Mouse (Mus musculus): ENCODE results near the gene Wdr20.

Wdr20 gene

DNA sequence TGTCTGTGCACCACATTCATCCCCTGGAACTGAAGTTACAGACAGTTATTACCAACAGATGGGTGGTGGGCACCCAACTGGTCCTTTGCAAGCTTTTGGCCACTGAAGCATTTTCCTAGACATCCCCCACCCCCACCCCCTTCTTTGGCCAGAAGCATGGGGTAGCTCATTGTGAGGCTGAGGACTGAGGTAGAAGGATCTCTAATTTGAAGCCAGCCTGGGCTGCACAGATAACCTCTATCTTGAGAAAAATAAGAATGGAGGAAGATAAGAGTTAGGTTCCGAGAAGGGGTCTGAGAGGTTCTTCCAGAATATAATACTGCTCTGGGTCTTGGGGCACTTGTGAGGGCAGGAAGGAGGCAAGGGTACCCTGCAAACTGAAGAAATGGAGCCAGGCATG, 44.5 kb downstream of the Wdr20 start:
- no peak for DNase-seq

DNA sequence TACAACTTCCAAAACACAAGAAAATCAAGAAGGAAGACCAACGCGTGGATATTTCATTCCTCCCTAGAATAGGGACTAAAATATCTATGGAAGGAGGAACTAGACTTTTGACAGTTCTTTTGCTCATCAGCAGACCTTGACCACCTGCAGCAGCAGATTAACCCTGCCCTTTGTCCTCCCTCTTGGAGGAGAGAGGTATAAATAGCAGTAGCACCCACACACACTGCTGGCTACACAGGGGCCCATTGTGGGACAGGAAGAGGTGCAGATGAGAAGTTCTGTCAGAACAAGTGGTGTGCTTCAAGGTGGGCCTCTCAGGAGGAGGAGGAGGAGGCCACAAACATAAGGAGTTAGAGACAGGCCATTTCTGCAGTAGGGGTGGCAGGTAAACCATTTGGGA, 46.5 kb downstream of the Wdr20 start:
- no peak for DNase-seq

DNA sequence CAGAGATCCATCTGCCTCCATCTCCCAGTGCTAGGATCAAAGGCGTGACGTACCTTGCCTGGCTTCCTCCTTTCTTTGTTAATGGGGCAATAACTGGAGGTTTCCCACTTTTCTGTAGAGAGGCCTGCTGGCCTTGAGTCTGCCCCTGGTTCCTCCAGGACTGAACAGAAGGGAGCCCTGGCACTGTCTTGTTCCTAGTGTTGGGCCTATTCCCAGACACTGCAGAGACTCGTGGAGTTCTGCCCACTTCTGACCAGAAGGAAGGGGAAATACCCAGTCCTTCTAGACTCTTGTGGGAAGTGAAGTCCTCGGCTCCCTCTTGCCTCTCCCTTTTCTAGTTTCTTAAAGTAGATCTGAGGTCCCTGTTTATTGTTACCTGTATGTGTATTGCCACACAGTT, 48.5 kb downstream of the Wdr20 start:
- DNase-seq: no peak

DNA sequence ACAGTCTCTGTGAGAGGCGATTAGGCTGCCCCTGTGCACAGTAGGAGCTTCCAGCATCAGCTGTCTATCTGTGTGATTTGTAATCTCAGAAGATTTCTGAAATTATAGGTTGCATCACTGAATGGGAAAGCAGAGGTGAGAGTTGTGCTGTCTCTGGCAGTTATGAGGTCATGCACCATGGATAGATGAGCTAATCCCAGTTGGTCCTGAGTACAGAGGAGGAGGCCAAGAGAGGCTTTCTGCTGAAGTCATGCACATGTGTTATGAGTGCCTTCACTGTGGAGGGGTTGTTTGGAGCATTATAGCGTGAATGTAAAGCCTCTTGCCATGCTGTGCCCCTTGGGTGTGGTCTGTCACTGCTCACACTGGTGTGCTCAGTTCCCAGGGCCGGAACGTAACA, 52.8 kb downstream of the Wdr20 start:
- DNase-seq: no peak

DNA sequence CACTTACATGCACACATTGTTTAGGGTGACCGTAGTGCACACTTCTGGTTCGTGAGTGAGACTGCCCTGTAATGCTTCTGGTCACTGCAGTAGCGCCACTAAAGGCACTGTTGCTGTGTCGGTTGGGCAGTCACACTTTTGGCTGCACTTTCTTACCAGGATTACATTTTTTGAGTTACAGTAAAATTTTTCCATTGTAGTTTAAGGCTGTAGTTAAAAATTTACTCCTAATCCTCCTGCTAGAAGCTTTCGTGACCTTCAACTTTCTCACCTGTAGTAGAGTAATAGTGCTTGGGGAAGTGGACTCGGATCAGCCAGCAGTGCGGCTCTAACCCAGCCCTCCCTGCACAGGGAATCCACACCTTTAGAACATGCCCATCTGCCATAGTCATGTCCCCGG, 53.3 kb downstream of the Wdr20 start:
- DNase-seq: no peak

DNA sequence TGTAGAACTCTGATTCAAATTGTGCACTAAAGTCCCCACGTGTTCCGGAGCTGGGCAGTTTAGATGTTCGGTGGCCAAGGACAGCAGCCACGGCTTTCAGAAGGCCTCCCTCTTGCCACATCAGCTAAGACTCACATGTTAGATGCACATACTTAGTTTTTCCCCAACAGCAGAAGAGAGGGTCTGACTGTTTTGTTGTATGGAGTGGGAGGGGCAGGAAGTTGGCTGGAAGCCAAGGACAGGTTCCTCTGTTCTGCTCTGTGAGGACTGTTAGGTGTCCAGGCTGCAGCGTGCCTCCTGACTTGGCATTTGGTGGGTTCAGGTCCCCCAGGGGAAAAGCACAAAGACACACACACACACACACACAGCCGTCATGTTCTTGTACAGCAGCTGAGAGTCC, 57.3 kb downstream of the Wdr20 start:
- DNase-seq: peak; percentile 46

DNA sequence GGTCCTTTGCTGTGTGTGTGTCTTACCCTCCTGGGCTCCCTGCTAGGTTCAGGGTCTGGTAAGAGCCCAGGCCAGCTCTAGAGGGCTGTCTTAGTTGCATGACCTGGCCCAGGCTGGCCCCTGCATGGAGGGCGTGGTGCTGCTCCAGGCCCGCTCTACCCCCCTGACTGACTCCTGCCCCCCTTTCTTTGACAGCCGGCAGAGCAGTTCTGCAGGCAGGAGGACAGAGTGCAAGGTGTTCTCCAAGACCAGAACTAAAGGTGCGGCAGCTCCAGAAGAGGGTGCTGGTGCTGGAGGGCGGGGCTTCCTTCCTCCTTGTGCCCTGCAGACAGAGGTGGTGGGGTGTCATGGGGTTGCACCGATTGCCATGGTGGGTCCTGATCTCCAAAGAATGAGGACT, 59.0 kb downstream of the Wdr20 start:
- DNase-seq: peak; percentile 46

DNA sequence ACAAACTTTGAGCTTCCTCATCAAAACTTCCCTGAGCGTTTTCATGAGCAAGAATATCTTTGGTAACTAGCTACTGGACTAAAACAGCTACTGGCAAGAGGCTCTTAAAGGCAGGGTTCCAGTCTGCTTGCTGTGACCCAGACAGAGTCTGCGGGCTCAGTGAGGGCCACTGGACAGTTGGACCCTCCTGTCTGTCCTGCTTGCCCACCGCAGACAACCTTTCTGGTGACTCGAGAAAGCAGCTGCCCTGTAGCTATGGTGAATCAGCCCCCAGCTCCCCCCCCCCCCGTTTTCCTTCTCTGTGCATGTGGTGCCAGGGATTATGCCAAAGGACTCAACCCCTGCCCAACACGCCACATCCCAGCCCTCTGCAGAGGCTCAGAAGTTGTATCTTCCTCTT, 59.5 kb downstream of the Wdr20 start:
- no peak for DNase-seq

DNA sequence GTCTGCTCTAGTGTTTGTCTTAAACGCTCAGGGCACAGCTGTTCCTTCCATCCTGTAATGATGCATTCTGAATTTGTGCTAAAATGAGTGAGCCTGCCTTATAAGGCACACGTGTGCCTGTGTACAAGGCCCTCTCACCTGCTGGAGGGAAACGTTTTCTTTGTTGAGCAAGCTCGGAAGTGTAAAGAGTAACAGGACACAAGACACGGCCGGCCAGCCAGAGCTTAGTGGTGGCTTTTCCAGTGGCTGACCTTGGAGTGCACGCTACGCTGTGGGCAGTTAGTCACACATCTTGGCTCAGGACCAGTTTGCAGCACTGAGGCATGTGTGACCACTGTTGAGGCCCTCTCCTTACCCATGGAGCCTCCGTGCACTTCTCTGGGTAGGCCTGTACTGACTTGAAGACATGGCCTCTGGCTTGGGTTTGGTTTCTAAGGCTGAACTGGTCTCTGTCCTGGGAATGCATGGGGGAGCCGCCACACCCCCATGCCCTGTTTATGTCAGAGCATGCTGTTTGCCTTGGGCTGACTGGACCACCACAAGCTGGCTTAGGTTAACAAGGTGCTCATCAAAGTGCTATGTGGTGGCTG, 60.2 kb downstream of the Wdr20 start:
- DNase-seq: peak; percentile 62

DNA sequence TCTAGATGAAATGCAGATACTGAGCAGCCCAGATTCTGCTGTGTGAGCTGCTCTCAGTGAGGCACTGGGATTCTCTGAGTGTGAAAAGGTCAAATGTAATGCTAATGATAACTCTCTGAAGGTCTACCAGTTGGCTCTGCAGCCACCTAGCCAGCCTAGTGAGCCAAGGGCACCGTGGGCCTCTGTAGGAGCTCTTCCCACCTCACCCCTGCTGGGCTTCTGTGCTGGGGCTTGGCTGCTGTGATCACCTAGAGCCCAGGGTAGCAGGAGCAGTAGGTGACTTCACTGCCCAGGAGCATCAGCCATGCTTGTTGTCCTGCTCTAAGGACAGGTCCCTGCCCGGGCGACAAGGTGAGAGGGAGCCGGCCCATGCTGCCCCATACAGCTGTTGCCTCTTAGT, 61.5 kb downstream of the Wdr20 start:
- peak; percentile 39 for DNase-seq

DNA sequence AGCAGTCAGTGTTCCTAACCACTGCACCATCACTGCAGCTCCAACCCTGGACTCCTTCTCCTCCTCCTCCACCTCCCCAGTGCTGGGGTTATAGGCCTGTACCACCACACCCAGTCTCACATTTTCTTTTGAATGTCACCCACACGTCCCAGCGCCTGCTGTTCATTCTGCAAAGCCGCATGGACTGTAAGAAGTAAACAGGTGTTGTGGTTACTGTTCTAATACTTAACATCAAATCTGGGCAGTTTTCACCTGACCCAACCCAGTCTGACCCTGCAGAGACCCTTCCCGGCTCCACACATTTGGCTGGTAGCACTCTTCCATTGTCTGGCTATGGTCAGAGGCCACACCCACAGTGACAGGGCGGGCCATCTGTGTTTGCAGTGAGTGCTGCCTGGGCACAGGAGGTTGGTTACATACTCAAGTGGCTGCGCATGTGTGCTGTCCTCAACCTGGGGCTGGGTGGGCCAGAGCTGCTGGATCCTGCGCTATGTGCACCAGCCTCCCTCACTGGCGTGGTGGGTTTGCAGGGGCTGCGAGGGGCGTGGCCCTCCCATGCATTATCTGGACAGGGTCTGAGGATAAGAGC, 64.2 kb downstream of the Wdr20 start:
- no peak for DNase-seq

DNA sequence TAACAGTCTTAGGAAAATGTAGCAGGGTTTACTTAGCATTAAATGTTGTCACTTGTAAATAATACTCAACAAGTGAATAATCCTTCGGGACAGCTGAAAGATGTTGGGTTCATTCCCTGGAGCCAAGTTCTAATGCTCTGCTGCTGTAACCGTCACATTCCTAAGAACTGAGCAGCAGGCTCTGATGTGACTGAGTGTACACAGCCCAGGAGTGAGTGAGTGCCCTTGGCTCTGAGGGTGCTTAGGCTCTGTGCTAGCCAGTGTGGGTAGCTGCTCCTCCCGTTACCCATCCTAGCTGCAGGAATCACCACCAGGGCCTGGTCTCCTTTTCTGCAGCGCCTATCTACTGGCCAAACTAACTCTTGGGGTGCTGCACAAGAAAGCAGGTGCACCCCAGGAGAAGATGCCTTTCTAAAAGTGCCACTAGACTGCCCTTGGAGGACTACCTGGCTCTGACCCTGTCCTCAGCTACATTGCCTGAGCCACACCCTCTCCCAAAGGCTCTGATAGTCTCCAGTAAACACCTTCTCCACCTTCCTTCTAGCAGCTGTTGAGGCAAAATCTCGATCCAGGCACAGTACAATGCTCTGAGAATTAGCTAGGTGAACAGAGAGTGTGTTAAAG, 65.0 kb downstream of the Wdr20 start:
- DNase-seq: no peak

DNA sequence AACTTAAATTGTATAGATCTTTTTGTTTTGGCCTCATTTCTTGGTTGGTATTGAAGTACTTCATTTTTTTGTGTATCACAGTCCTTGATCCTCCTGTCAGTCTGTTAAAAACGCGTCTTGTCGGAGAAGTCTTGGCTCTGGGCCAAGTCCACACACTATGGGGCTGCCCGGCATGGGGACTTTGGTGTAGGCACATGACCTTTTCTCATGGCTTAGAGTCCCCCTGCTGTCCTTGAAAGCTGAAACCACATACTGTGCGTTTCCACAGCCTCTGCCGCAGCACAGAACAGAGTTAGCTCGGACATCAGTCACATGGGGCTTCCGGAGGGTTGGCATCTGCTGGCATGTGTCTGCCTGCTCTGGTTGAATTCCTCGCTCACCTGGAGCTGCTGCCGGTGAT, 66.5 kb downstream of the Wdr20 start:
- DNase-seq: peak; percentile 61

DNA sequence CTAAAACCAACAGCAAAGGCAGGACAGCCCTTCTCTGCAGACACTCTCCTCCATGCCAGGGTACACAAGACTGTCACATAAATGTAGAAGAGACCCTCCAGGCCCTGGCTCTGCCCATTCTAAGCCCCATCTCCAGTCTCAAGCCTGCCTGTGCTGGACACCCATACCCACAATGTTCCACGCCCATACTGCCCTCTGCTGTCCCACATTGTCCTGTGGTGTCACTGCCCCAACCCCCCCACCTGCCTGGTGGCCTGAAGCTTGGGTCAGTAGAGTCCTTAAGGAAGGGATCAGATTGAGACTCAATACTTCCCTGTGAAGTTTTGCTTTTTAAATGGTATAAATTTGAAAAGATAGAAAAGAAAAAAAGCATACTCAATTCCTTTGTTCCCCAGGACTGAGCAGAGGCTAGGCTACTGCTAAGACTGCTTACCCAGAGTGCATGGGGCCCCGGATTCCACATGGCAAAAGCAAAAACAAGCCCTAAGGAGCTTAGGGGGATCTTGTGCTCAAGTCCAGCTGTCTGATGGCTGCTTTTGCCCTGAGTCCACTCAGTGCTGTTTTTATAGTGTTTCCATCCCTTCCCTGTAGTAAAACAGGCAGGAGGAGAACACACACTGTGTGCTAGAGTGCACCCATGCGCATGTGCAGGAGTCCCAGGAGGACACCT, 68.7 kb downstream of the Wdr20 start:
- peak; percentile 67 for DNase-seq

DNA sequence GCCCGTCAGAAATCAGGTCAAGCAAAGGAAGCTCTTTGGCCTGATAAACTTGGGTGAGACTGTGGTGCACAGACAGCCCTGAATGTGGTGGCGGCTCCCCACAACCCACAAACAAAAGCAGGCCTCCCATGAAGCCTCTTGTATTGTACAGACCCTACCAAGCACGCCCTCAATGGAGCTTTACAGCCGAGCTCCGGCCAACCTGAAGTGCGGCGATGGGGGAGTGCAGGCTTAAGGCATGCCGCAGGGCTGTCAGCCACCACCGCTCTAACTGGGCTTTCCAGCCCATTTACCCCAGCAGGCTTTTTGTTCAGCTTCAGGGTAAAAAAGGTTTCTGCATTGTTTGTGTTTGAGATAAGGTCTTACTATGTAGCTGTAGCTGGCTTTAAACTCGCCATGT, 70.7 kb downstream of the Wdr20 start:
- no peak for DNase-seq

DNA sequence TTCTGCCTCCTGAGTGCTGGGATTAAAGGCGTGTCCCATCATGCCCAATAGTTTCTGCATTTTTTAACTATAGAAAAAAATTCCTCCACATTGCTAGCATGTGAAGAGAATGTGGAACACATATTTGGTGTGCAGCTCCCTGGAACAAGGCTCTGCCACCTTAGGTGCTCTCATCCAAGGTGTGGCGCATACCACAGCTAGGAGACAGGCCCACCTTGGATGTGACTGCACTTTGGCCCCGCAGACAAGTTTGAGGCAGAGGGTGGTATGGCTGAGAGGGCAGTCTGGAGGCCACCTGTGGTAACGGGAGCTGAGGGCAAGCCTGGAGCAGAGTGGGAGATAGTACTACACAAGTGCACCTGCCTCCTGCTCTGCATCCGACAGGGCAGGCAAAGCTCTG, 71.1 kb downstream of the Wdr20 start:
- DNase-seq: peak; percentile 41

DNA sequence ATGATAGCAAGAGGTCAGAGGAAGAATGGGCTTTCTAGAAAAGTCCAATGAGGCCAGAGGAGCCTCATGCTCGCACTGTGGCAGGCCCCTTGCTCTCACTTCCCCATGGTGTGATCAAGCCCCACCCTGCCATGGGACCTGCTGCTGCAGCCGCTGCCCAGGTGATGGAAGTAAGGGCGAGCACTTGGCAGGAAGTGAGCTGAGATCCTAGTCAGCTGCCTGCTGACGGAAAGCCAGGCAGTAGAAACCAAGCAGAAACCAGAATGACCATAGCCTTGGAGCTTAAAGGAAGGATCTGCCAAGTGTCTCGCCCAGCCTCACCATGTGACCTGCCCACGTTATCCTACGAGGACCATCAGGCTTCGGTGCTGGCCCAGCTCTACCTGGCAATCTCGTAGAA, 75.4 kb downstream of the Wdr20 start:
- DNase-seq: no peak

DNA sequence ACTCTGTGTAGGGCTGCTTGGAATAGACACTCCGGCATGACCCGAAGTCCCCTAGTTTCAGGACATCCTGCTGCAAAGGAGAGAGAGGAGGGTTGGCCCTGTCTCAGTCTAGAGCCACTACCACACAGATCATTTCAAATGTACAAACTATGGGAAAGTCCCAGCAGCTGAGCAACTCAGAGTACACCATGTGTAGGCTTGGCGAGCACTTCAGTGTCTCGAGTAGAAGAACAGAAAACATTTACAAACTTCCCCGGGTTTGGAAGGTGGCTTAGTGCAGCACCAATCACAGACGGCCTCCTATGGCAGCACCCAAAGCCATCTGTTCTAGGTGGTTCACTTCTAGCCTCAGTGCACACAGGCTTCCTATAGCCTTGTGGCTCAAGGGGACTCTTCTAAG, 75.9 kb downstream of the Wdr20 start:
- no peak for DNase-seq

DNA sequence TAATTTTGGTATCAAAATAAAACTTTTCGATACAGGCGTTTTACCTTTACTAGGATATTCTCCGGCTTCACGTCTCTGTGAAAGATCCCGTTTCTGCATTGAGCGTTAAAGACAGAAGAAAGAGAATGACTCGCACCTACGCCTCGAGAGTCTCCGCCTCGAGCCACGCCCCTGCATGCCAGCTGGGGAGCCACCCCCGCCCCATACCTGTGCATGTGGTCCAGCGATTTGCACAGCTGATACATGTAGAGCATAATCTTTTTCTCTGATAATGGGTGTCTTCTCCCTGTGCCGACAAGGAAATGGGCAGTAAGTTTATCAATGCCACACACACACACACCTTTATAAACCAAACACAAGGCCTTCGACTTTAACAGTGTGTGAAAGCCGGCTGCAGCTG, 77.2 kb downstream of the Wdr20 start:
- no peak for DNase-seq

DNA sequence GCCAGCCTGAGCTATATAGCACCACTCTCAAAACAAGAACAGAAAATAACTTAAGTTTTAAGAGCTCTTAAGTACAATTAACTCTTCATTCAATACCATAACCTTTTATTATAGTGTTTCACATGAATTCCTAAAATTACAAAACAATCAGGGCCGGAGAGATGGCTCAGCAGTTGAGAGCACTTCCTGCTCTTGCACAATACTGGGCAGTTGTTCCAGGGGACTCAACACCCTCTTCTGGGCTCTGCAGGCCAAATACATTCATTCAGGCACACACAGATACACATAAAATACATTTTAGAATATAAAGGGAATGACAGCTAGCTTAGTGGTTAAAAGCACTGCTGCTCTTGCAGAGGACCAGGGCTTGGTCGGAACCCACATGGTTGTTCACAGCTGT, 79.1 kb downstream of the Wdr20 start:
- no peak for DNase-seq

DNA sequence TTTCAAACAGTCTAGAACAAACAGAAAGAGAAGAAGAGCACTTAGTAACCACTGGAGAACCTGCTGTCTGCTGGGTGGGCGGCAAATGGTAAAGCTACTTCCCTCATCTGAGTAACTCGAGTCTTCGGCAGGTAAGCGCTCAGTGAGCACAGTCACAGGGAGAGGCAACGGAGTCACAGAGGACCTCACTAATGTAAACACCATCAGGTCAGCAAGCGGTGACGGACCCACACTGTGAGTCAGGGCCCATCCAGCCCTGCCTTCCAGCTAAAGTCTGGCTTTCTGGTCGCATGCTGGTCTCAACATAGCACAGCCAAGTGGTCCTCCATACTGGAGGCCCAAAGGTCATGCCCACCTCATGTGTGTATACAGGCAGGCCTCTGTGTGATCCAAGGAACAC, 81.6 kb downstream of the Wdr20 start:
- DNase-seq: no peak

DNA sequence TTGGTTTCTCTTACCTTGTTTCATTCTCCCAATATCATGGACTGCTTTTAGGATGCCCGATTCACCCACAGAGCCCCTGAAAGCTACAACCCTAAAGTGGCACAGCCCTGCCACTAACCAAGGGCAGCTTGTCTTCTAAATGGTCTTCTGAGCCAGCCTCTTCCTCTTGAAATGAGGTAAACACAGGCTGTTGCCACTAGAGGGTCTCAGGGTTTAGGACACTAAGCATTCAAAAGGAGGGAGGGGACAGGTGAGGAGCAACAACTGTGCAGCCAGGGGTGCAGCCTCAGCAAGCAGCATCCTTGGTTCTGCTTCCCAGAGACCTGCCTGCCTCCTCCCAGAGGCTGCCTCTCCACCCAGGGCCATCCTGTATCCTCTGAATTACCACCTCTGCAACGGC, 84.0 kb downstream of the Wdr20 start:
- DNase-seq: no peak

DNA sequence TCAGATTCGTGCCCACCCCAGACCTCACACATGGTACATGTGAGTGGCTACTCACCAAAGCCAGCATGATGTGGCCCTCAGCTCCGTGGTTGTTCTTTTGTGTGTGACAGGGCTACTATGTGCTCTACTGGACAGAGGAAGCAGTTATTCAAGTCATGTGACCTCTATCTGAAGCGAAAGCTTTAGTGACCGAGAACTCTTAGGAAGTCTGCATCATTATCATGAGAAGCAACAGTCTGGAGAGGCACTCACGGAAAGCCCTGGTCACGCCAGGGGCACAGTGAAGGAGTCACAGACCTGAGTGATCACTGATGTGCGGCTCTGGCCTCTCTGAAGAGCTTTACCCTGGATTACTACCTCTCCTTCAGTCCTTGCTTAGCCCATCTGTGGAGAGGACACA, 84.6 kb downstream of the Wdr20 start:
- no peak for DNase-seq

DNA sequence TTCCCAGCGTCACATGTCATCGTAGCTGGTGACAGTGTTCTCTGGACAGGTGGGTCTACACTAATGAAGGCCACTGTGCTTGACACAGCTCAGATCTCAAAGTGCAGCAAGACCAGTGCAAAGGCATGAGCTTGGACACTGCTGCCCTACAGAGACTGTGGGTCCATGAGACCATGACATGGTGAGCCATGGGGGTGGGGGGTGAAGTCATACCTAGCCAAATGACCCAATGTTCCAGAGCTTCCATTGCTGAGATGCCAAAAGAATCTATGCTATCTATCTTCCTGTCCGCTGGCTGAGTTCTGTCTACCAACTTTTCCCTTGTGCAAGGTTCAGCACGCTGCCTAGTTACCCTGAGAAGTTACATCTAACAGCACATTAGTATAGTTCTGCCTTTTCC, 91.2 kb downstream of the Wdr20 start:
- no peak for DNase-seq
